Mouse (Mus musculus) heart, postnatal 10 days (tissue): ENCODE measurements around the gene Xpo6. TPM values are rescaled to one million over a fixed set of nuclear protein-coding genes. Genes with fewer than 3 reads are reported as not detected.

Source experiments
- DNase-seq, 2 experiments: peaks; one replicate each; pipeline ENCODE4 v3.0.0; 2021
- intact Hi-C: fragments of 180-260 bp; cut with DNase I; formaldehyde crosslinking; loops from one replicate; pipeline ENCODE4 v1.15.1; 2025
- total RNA-seq, 2 experiments: library from RNA; stranded (reverse); gene quantifications; 2 replicates each; pipeline ENCODE4 v1.2.3; 2021

The Xpo6 gene
- total RNA-seq, 2 experiments from 2014 or later = 39.7 to 41.4 TPM

GRCm38 (mm10) chr7:126199691-126200102, 604 bp downstream of the Xpo6 start:
- peak; percentile 56 to 66 for DNase-seq
- intact Hi-C loops = no loop called here

GRCm38 (mm10) chr7:126198926-126199325, 1.4 kb downstream of the Xpo6 start:
- intact Hi-C loops = no loop called here
- no peak for DNase-seq

GRCm38 (mm10) chr7:126194175-126194574, 6.1 kb downstream of the Xpo6 start:
- intact Hi-C loops = no loop called here
- DNase-seq = no peak

DNA sequence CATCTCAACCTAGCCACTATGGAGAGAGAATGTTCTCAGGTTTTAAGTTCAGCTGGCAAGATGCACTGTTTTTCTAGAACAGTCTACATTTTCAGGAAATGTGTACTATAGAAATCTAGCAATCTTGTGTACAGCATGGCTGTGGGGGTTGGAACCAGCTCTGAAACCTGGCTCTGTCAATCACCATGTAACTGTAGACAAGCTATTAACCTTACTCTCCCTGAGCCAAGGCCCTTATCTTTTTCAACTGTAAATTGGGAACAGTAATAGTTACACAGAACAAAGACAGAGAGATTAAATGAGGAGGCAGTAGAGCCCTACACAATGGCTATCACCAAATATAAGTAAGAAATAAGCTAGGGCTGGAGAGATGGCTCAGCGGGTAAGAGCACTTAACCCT, 8.8 kb downstream of the Xpo6 start:
- no peak for DNase-seq
- intact Hi-C loops = no loop called here

- intact Hi-C loops = no loop called here
- DNase-seq = no peak
These were observed 10.8 kb downstream of the Xpo6 start for GRCm38 (mm10) chr7:126189517-126189916.

GRCm38 (mm10) chr7:126185999-126186398, 14.3 kb downstream of the Xpo6 start:
- intact Hi-C loops = no loop called here

GRCm38 (mm10) chr7:126183583-126183982, 16.7 kb downstream of the Xpo6 start:
- intact Hi-C loops = no loop called here
- no peak for DNase-seq

More at GRCm38 (mm10) chr7:126185999-126186398, 14.3 kb downstream of the Xpo6 start:
- no peak for DNase-seq

DNA sequence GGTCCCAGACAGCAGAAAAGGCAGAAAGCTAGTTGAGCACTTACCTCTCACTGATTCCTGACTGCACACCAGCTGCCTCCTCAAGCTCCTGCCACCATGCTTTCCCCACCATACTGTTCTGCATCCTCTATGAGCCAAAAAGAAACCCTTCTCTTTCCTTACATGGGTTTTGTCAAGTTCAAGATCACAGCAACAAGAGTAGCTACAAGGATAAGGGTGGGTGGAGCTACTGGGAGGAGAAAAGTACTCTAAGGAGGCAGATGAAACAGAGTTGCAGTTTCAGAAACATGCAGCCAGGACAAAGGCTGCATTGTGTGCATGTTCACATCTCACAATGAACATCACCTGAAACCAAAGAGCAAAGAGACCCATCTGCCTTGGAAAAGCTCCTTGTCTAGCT, 18.8 kb downstream of the Xpo6 start:
- DNase-seq = no peak
- intact Hi-C loops = no loop called here

DNA sequence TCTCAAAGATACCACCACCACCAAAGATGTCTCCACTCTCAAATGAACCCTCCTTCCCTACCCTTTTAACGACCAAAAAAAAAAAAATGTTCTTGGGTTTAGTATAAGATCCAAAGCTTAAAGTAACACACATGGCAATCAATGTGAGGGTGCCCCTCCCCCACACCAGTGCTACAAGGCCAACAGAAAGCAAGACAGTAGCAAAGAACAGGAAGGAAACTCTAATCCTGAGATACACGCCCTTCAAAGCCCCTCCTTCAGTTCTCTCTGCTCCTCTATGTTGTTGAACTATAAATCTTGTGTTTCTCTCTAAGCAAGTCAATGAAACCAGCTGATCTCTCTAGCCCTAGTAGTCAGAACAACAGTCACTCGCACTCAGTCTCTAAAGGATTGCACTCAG, 19.3 kb downstream of the Xpo6 start:
- peak; percentile 24 to 33 for DNase-seq

DNA sequence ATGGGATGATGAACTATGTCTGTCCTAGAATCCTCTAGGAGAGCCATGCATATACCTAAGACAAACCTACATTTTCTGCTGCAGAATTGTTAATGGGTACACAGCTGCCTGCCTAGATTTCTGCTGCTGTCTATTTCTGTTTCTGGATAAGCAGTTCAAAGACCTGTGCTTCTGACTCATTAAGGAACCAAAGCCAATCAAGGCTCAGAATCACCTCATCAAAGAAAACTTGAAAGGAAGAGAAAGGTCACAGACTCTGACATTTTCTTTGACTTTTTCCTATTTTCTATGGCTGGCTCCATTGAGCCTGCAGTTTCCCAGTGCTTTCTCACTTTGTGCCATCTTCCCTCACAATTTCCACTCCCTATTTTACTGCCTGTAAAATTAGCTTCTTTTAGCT, 21.5 kb downstream of the Xpo6 start:
- DNase-seq = no peak
- intact Hi-C loops = no loop called here

More for the DNA sequence above, 19.3 kb downstream of the Xpo6 start:
- intact Hi-C loops = no loop called here

DNA sequence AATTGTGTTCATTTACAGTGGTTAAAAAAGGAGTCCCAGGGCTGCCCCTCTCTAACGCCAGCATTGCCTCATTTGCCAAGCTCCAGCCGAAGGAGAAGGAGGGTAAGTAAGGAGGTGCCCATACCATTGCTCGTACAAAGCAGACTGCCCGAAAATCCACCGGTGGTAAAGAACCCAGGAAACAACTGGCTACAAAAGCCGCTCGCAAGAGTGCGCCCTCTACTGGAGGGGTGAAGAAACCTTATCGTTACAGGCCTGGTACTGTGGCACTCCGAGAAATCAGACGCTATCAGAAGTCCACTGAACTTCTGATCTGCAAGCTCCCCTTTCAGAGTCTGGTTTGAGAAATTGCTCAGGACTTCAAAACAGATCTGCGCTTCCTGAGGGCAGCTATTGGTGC, 24.3 kb downstream of the Xpo6 start:
- DNase-seq = no peak
- intact Hi-C loops = no loop called here

- intact Hi-C loops = no loop called here
- DNase-seq = no peak
These were observed 24.8 kb downstream of the Xpo6 start for GRCm38 (mm10) chr7:126175456-126175855.

DNA sequence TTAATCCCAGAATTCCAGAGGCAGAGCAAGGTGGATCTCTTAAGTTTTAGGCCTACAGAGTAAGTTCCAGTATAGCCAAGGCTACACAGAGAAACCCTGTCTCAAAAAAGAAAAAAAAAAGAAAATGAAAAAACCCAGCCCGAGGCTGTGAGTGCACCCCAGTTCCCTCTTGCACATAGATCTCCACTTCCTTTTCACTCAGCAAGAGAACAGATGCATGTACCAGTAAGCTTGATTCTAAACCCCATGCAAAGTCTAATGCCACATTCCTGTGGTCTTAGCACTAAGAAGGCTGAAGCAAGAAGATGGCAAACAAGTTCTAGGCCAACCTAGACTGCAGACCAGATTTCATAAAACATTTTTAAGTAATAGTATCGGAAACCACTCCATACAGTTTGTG, 25.4 kb downstream of the Xpo6 start:
- intact Hi-C loops = no loop called here
- DNase-seq = no peak

- DNase-seq = no peak
- intact Hi-C loops = no loop called here
These were observed 28.3 kb downstream of the Xpo6 start for GRCm38 (mm10) chr7:126172001-126172400.

GRCm38 (mm10) chr7:126168584-126168983, 31.7 kb downstream of the Xpo6 start:
- no peak for DNase-seq
- intact Hi-C loops = no loop called here

DNA sequence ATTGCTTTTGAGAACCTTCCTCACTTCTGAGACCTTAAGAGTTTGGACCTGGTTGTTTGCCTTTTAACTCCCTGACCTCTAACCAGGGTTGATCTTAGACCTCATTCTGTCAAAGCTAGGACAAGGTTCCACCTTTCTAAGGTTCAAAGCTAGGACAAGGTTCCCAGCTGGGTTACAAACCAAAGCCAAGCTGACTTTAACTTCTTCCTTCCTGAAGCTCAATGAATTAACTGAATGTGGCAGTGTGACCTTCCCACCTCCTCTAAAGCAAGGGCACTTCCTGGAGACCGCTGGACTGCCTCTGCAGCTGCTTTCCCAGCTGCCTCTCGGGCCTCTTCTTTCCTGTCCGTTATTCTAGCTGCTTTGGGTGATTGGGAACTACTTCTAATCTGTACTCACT, 32.9 kb downstream of the Xpo6 start:
- DNase-seq = peak in 1 of 2 experiments; percentile 24
- intact Hi-C loops = no loop called here

GRCm38 (mm10) chr7:126166571-126166970, 33.7 kb downstream of the Xpo6 start:
- DNase-seq = no peak
- intact Hi-C loops = no loop called here

GRCm38 (mm10) chr7:126158238-126158637, 42.1 kb downstream of the Xpo6 start:
- DNase-seq = no peak
- intact Hi-C loops = no loop called here

DNA sequence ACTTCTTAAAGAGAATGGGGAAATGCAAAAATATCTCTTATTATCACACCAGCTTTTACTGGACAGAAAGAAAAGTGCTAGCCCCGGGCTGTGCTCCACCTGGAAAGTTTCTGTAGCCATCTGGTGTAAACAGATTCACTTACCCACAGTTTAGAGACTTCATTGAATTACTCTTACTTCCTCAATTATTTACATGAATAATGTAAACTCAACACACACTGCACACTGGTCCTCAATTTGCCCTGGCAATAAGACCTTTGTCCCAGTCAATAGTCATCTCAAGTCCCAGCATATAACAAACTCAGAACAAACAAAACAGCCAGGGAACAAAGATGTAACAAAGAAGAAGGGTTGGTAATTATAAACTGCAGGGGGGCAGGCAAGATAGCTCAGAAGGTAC, 44.6 kb downstream of the Xpo6 start:
- no peak for DNase-seq
- intact Hi-C loops = no loop called here

- DNase-seq = no peak
- intact Hi-C loops = no loop called here
These were observed 45.6 kb downstream of the Xpo6 start for GRCm38 (mm10) chr7:126154731-126155130.

GRCm38 (mm10) chr7:126152324-126152723, 48.0 kb downstream of the Xpo6 start:
- no peak for DNase-seq
- intact Hi-C loops = no loop called here

DNA sequence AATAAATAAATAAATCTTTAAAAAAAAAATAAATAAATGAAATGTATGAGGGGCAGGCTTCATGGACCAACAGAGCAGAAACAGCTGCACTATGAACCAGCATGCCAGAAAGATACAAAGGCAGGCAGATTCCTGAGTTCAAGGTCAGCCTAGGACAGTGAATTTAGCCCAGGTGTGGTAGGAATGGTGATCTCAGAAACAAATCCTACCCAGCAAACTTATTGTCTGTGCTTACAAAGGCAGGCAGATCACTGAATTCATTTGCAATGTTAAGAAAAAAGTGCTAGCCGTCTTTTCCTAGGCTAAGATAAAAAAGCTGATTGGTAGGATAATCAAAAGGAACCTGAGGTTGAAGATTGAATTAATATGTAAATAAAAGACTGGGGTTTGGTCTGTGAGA, 54.1 kb downstream of the Xpo6 start:
- no peak for DNase-seq
- intact Hi-C loops = no loop called here

DNA sequence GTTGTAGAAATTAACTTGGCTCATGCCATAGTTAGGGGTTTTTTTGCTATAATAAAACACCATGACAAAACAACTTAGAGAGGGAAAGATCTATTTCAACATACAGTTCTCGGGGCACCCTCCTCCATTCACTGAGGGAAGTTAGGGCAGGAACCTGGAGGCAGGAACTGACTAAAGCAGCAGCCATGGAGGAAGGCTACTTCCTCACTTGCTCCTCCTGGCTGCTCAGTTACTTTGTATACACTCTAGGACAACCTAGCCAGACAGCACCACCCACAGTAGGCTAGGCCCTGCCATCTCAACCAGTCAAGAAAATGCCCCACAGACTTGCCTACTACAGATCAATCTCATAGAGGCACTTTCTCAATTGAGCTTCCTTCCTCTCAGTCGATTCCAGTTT, 55.9 kb downstream of the Xpo6 start:
- no peak for DNase-seq
- intact Hi-C loops = no loop called here

DNA sequence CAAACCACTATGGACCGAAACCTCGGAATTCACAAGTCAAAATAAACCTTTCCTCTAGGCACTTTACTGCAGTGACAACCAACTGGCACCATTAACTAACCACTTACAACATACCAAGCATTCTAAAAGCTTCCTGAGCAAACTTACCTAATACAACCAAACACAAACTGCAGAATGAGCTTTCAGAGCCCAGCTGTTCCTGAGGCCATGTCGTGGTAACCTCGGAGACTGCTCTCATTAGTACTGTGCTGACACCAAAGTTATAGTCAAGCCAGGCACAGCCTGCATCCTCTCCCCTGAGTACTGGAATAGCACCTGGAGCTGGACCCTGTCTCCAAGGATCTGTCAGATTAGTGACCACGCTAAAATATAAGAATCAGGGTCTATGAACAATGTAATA, 62.5 kb downstream of the Xpo6 start:
- DNase-seq = no peak

More for the DNA sequence above, 62.5 kb downstream of the Xpo6 start:
- intact Hi-C loops = no loop called here
